Mouse (Mus musculus): ENCODE data around the gene Cand1.

DNA sequence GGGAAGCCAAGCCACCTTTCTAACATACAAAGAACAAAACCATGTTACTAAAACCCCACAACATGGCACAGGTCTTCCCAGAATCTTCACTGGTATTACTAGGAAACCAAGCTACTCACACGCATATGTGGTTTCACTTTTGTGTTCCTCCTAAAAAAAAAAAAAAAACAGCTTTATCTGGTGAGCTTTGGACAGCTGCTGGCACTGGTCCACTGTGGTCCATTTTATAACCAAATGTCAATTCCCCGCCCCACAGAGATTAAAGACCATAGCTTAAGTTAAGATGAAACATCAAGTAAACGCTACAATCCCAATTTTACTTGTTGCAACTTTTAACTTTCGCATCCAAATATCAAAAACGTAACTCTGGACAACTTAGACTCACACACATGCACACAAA is 40.0 kb downstream of the Cand1 start:
- TF ChIP-seq CTCF (conservative IDR thresholded peaks at IDR 0.05; ENCODE audit: low read length), result no peak
- no peak for TF ChIP-seq POU5F1 (IDR thresholded peaks at IDR 0.05; ENCODE audit: borderline replicate concordance, low read length)
- TF ChIP-seq NANOG (IDR thresholded peaks at IDR 0.05; ENCODE audit: borderline replicate concordance, low read length), result no peak

Measured in E14TG2a.4 (cell line).